Mouse (Mus musculus) embryonic facial prominence, embryonic 15.5 days (tissue): Measurements from ENCODE around the gene Pik3r6. TPM values are rescaled to one million over a fixed set of nuclear protein-coding genes. Genes with fewer than 3 reads are reported as not detected.

ENCODE experiments used
- ATAC-seq: fragments of 200-750 bp; cut with Nextera tagmentation; 2 replicates; pipeline ENCODE4 v1.8.0; 2017; ENCODE audit warnings: low read depth, moderate TSS enrichment; ENCODE audit not compliant: insufficient number of reproducible peaks, low FRiP score, low TSS enrichment
- H3K27ac ChIP-seq: fragments of 300-500 bp; sonication (generic); replicated peaks from 2 replicates; pipeline ENCODE4 v1.5.1; 2015; ENCODE audit warnings: mild to moderate bottlenecking, inconsistent platforms
- H3K27me3 ChIP-seq: fragments of 300-500 bp; sonication (generic); 2 replicates; pipeline ENCODE4 v1.6.1; 2015; ENCODE audit warnings: inconsistent platforms
- H3K36me3 ChIP-seq: fragments of 300-500 bp; sonication (generic); 2 replicates; pipeline ENCODE4 v1.6.1; 2015; ENCODE audit warnings: mild to moderate bottlenecking, inconsistent platforms
- H3K4me1 ChIP-seq: fragments of 300-500 bp; sonication (generic); 2 replicates; pipeline ENCODE4 v1.6.1; 2015; ENCODE audit warnings: inconsistent platforms
- H3K4me2 ChIP-seq: fragments of 300-500 bp; sonication (generic); replicated peaks from 2 replicates; pipeline ENCODE4 v1.6.1; 2015; ENCODE audit warnings: mild to moderate bottlenecking, inconsistent platforms
- H3K4me3 ChIP-seq: fragments of 300-500 bp; sonication (generic); replicated peaks from 2 replicates; pipeline ENCODE4 v1.5.1; 2015; ENCODE audit warnings: mild to moderate bottlenecking, inconsistent platforms
- H3K9ac ChIP-seq: fragments of 300-500 bp; sonication (generic); 2 replicates; pipeline ENCODE4 v1.6.1; 2015; ENCODE audit warnings: inconsistent platforms
- H3K9me3 ChIP-seq: fragments of 300-500 bp; sonication (generic); replicated peaks from 2 replicates; pipeline ENCODE4 v1.6.1; 2016; ENCODE audit warnings: inconsistent platforms
- WGBS: fragments of 180-500 bp; shearing (Covaris S2); methylation state at CpG from one replicate; pipeline ENCODE4 v1.1.7; 2015; 5-methylcytosine and 5-hydroxymethylcytosine counted together
- polyA plus RNA-seq: library from polyadenylated mRNA; unstranded; fragments of >200 nt; fragmentation: Nextera tagmentation; extraction: Ambion mirVana; gene quantifications from 2 replicates; pipeline ENCODE4 v1.2.1, GENCODE M21; 2015

Pik3r6 gene
- polyA plus RNA-seq, 1 experiment from 2014 or later = 3.9 TPM

DNA sequence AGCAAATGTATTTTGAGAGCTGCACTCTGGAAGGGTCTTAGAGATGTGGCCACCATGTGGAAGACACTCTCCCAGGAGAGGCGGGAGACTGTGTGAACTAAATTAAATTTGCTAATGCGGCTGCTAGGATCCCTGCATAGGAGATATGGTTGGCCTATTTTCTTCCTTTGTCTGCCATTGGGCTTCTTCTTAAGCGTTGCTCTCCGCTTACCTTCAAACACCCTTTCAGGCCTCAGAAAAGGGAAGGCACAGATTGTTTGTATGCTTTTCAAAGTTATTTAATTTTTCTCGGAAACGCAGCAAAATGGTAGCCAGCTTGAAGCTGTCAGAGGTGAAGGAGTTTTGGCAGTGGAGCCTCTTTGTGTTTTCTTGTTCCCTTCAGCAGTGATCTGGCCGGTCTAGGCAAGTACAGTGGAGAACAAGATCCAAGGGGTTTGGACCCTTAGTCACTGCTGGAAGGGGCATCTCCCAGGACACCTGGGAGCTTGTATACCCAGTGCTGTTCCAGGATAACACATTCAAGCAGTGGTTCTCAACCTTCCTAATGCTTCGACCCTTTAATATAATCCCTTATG lies 81.2 kb downstream of the Pik3r6 start:
- no peak for ATAC-seq
- H3K4me3 ChIP-seq = no peak overlapping the region
- H3K27ac ChIP-seq = 0 out of 2 replicates have a peak overlapping the region, but pooled peaks have one; percentile 4
- no peaks in the 10 kb centered on the region for H3K9me3 ChIP-seq
- H3K9ac ChIP-seq = no peak overlapping the region
- peaks cover 8% of the 10 kb centered on the region; the same call in 1 of the 2 replicates for H3K4me1 ChIP-seq
- WGBS = 63% methylated on average over 8 of the region's 8 CpGs
- H3K27me3 ChIP-seq = no peaks in the 10 kb centered on the region
- H3K36me3 ChIP-seq = no peaks in the 10 kb centered on the region
- H3K4me2 ChIP-seq = no peak overlapping the region

DNA sequence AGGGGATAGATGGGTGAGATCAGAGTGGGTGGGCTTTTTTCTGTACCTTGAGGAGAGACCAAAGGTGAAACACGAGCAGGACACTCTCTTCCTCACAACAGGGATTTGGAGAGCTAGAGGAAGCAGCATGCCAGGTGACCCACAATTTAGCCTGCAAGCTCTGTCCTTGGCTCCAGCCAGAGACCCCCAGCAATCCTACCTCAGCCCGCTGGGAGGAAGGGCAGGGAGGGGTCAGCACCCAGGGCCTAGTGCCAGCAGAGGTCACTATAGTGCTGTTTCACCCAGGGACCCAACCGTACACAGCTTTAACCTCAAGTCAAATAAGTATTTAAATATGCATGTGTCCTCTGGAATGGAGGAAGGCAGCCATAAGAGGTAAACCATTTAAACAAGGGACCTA lies 83.1 kb downstream of the Pik3r6 start:
- WGBS = 15% methylated on average over 3 of the region's 3 CpGs

DNA sequence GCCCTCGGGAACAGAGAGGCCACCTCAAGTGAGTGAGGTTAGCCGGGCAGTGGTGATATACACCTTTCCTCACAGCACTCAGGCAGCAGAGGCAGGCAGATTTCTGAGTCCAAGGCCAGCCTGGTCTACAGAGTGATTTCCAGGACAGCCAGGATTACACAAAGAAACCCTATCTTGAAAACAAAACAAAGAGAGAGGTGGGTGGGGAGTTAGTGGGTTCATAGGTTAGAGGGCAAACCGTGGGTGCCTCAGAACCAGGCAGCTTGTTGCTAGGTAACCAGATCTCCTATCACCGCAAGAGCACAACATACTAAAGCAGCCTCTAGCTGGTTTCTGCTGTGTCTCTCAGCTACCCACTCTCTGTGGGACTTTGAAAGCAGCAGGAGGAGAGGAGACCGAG lies 83.9 kb downstream of the Pik3r6 start, which contains the start of gene Ccdc42:
TSS of gene Ccdc42 (plus strand) at position 301 of the 400 bp plus-strand sequence.
- H3K4me3 ChIP-seq = no peak within 1 kb of the TSS
- ATAC-seq = no peak
- H3K9ac ChIP-seq = no peak within 1 kb of the TSS
- no peaks in the 10 kb centered on the region for H3K36me3 ChIP-seq
- 80% methylated on average over 5 of the region's 5 CpGs for WGBS
- no peak within 1 kb of the TSS for H3K27ac ChIP-seq
- H3K27me3 ChIP-seq = no peaks in the 10 kb centered on the region
- H3K9me3 ChIP-seq = no peaks in the 10 kb centered on the region
- no peak within 1 kb of the TSS for H3K4me2 ChIP-seq
- 0 out of 2 replicates have a peak, but pooled peaks cover 5% of the 10 kb centered on the region for H3K4me1 ChIP-seq

More for the DNA sequence above, 83.1 kb downstream of the Pik3r6 start:
- Histone ChIP-seq H3K4me1 (0 out of 2 replicates have a peak, but pooled peaks cover 5% of the 10 kb centered on the region), H3K27ac (no peak overlapping the region), H3K27me3 (no peaks in the 10 kb centered on the region), H3K36me3 (no peaks in the 10 kb centered on the region), H3K9ac (no peak overlapping the region), H3K4me3 (no peak overlapping the region), H3K9me3 (no peaks in the 10 kb centered on the region), H3K4me2 (no peak overlapping the region)
- no peak for ATAC-seq

DNA sequence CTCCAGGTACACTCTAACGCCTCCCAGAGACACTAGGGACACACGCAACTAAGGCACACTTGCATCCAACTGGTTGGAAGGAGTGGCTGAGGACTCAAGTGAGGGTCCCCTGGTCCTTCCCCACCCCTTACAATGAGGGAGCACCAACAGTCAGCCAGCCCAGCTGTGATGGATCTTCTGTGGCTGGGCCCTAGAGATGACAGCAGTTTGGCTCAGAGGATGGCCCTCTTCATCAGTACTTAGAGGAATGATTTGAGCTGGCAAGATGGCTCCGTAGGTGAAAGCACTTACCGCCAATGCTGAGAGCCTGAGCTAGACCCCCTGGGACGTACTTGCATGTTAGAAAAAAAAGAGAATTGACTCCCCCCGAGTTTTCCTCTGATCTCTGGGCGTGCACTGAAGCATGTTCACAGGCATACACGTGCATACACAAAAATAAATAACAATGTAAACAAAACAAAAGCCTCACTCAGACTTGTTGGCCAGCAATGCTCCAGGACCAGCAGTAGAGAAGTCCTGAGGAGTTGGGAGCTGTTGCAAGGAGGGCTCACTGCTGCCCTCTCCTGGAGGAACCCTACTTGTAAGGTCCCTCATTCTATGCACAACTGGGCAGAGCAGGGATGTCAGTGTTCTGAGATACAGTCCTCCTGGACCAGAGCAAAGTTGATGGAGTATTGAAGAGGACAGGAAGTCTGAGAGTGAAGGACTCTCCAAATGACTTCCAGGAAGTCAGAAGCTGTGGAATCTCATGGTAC lies 86.4 kb downstream of the Pik3r6 start:
- Histone ChIP-seq H3K4me3 (no peak overlapping the region), H3K36me3 (no peaks in the 10 kb centered on the region), H3K9me3 (no peaks in the 10 kb centered on the region), H3K9ac (no peak overlapping the region), H3K27me3 (no peaks in the 10 kb centered on the region), H3K4me2 (no peak overlapping the region), H3K27ac (no peak overlapping the region), H3K4me1 (peaks cover 7% of the 10 kb centered on the region; the same call in 1 of the 2 replicates)
- no peak for ATAC-seq
- WGBS = 65% methylated on average over 8 of the region's 8 CpGs

DNA sequence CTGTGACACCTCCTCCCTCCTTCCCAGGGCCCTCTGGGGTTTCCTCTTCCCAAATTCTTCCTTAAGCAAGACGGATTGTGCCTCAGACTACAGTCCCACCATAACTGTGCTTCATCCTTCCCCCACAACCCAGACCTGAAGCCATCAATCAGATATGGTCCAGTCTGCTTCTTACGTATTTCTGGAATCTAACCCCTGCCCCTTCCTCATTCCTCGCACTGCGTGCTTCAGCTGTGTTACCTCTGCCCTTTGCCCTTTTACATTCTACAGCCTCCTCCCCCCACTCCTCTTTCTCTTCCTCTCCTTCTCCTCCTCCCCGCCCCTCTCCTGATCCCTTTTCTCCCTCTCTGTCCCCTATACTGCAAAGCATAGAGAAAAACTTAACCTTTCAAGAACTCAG lies 88.9 kb downstream of the Pik3r6 start:
- H3K4me3 ChIP-seq = no peak overlapping the region
- H3K27me3 ChIP-seq = no peaks in the 10 kb centered on the region
- H3K27ac ChIP-seq = no peak overlapping the region
- ATAC-seq = no peak
- WGBS = 29% methylated on average over 5 of the region's 5 CpGs
- H3K36me3 ChIP-seq = no peaks in the 10 kb centered on the region
- H3K9me3 ChIP-seq = no peaks in the 10 kb centered on the region
- no peak overlapping the region for H3K4me2 ChIP-seq
- no peak overlapping the region for H3K9ac ChIP-seq
- peaks cover 6% of the 10 kb centered on the region; the same call in 1 of the 2 replicates for H3K4me1 ChIP-seq

DNA sequence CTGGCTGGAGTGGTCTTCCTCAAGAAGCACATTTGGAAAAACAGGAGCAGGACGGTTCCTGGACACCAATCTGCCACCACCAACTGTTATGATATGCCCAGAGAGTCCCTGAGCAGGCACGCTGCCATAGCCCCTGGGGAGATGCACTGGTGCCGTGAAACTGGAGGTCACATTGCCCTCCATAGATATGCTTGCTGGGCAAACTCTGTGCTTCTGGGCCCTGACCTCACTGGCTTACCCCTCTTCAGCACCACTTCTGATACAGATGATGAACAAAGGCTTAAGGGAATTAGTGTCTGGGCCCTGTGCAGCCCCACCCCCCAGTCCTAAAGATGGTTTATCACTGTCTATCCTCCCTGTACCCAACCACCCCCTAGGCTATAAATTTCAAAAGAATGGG lies 90.4 kb downstream of the Pik3r6 start:
- peaks cover 6% of the 10 kb centered on the region; the same call in 1 of the 2 replicates for H3K4me1 ChIP-seq
- H3K36me3 ChIP-seq = no peaks in the 10 kb centered on the region
- H3K4me3 ChIP-seq = no peak overlapping the region
- no peak overlapping the region for H3K27ac ChIP-seq
- no peak overlapping the region for H3K9ac ChIP-seq
- no peak overlapping the region for H3K4me2 ChIP-seq
- WGBS = 55% methylated on average over 3 of the region's 3 CpGs
- no peaks in the 10 kb centered on the region for H3K27me3 ChIP-seq
- H3K9me3 ChIP-seq = no peaks in the 10 kb centered on the region
- no peak for ATAC-seq

DNA sequence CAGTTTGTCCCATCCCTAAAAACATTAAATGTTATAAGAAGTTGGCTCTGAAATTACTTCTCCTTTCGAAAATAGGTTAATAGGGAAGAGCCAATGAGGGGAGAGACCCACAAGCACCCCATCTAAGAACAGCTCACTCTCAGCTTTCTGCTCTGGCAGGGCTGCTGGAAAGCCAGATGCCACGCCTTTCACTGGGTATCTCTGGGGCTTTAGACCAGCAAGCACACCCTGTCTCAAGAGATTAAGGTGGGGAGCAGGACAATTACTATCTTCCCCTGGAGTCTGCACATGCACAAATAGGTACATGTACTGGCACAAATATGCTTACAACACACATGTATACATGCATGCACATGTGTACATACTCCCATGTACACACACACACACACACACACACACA lies 95.1 kb downstream of the Pik3r6 start:
- H3K9ac ChIP-seq = no peak overlapping the region
- H3K36me3 ChIP-seq = no peaks in the 10 kb centered on the region
- ATAC-seq = no peak
- H3K9me3 ChIP-seq = no peaks in the 10 kb centered on the region
- 86% methylated on average over 2 of the region's 2 CpGs for WGBS
- H3K4me3 ChIP-seq = no peak overlapping the region
- H3K4me1 ChIP-seq = peaks cover 35% of the 10 kb centered on the region
- H3K4me2 ChIP-seq = no peak overlapping the region
- no peak overlapping the region for H3K27ac ChIP-seq
- H3K27me3 ChIP-seq = no peaks in the 10 kb centered on the region

DNA sequence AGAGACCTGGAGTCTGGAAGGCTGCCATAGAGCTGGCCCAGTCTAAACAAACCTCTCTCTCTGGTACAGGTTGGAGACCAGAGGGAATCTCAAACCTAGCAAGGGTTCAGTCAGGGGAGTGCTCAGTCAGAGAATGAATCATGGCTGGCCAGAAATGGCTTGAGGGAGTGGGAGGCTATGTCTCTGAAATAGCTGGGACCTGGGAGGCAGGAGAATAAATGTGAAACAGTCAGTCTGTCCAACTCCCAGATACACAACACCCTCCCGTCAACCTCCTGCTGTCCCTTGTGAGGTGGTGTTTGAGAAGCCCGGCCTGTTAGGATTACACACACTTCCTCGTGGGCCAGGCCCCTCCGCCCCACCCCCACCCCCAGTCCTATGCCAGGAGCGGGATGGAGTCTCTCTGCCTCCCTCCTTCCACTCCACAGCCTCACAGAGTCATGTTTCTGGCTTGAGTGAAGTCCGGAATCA lies 97.8 kb downstream of the Pik3r6 start:
- Histone ChIP-seq H3K9me3 (no peaks in the 10 kb centered on the region), H3K27ac (peak overlapping the region; percentile 85), H3K9ac (no peak overlapping the region), H3K4me2 (no peak overlapping the region), H3K4me3 (no peak overlapping the region), H3K4me1 (peaks cover 31% of the 10 kb centered on the region), H3K36me3 (no peaks in the 10 kb centered on the region), H3K27me3 (no peaks in the 10 kb centered on the region)
- ATAC-seq = 0 out of 2 replicates have a peak, but pooled peaks have one; percentile 16
- 21% methylated on average over 6 of the region's 6 CpGs for WGBS

DNA sequence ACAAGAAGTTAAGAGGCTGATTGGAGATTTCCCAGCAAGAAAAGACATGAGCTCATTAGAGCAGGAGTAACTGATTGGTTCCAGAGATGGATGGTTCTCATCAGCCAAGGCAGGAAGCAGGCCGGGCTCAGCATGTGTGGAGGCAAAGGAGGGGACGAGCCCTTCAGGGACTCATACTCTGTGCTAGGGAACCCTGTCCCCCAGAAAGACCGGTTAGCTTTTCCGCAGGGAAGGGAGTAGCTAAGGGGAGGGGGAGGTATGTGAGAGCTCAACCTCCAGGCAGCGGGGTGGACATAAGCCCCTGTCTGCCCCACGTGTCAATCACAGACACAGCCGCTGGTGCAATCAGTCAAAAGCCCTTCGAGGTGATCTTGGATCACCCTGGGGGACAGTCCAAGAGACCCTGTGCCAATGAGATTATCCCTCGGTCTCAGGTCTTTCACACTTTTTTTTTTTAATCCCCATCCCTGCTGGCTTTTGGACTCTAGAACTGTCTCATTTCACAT lies 98.7 kb downstream of the Pik3r6 start:
- no peaks in the 10 kb centered on the region for H3K36me3 ChIP-seq
- no peak overlapping the region for H3K4me3 ChIP-seq
- no peaks in the 10 kb centered on the region for H3K9me3 ChIP-seq
- ATAC-seq = peak; percentile 74; the same call in 1 of the 2 replicates
- WGBS = 10% methylated on average over 9 of the region's 9 CpGs
- H3K9ac ChIP-seq = no peak overlapping the region
- 0 out of 2 replicates have a peak overlapping the region, but pooled peaks have one; percentile 17 for H3K4me2 ChIP-seq
- H3K27ac ChIP-seq = peak overlapping the region; percentile 85
- H3K27me3 ChIP-seq = no peaks in the 10 kb centered on the region
- peaks cover 31% of the 10 kb centered on the region for H3K4me1 ChIP-seq
